Mouse (Mus musculus): ENCODE results near the gene Fam241a.

DNA sequence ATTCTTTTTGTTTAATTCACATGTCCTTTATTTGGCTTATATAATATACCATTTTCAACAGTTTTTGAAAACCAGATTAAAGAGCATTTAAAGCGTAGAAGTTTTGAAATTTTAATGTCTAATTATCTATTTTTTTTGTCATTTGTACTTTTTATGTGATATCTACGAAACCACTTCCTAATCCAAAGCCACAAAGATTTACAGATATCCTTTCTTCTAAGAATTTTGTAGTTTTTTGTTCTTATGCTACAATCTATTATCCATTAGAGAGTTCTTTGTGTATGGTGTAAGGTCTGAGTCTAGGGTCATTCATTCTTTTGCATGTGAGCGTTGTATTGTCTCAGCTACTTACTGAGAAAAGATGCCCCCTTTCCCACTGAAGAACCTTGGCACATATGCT, 21.4 kb upstream of the Fam241a start:
- TF ChIP-seq CTCF (IDR thresholded peaks at IDR 0.05; ENCODE audit: low read depth) (no peak), EP300 (IDR thresholded peaks at IDR 0.05; ENCODE audit: low read depth) (no peak)

Measured in liver, embryonic 14.5 days (tissue).